Mouse (Mus musculus) E14TG2a.4 (cell line): ENCODE measurements around the gene Adamts2.

Experiments
- H3K27me3 ChIP-seq: 2 replicates; pipeline ENCODE4 v1.6.1; 2014; ENCODE audit warnings: low read length, control low read depth; ENCODE audit not compliant: insufficient read depth
- H3K36me3 ChIP-seq: 2 replicates; pipeline ENCODE4 v1.6.1; 2014; ENCODE audit warnings: low read length, control low read depth; ENCODE audit not compliant: insufficient read depth
- H3K4me1 ChIP-seq: replicated peaks from 2 replicates; pipeline ENCODE4 v1.6.1; 2014; ENCODE audit warnings: low read depth, low read length, control low read depth
- H3K4me3 ChIP-seq: replicated peaks from 2 replicates; pipeline ENCODE4 v1.5.1; 2014; ENCODE audit warnings: mild to moderate bottlenecking, low read length
- H3K9me3 ChIP-seq: 2 replicates; pipeline ENCODE4 v1.6.1; 2014; ENCODE audit warnings: low read length, control low read depth
- CTCF ChIP-seq: conservative IDR thresholded peaks from 2 replicates; pipeline ENCODE4 v1.5.1; 2014; ENCODE audit warnings: low read length
- NANOG ChIP-seq: IDR thresholded peaks from 2 replicates; pipeline ENCODE4 v1.6.1; 2014; ENCODE audit warnings: borderline replicate concordance, low read length, mixed read lengths
- POU5F1 ChIP-seq: IDR thresholded peaks from 2 replicates; pipeline ENCODE4 v1.6.1; 2014; ENCODE audit warnings: low read length, borderline replicate concordance

Gene Adamts2

GRCm38 (mm10) chr11:50650037-50650436, 48.2 kb downstream of the Adamts2 start:
- H3K9me3 ChIP-seq = no peaks in the 10 kb centered on the region
- H3K36me3 ChIP-seq = no peaks in the 10 kb centered on the region
- peaks cover 5% of the 10 kb centered on the region; the same call in 1 of the 2 replicates for H3K27me3 ChIP-seq
- TF ChIP-seq CTCF (no peak), POU5F1 (no peak)
- H3K4me1 ChIP-seq = no peaks in the 10 kb centered on the region
- no peak overlapping the region for H3K4me3 ChIP-seq

DNA sequence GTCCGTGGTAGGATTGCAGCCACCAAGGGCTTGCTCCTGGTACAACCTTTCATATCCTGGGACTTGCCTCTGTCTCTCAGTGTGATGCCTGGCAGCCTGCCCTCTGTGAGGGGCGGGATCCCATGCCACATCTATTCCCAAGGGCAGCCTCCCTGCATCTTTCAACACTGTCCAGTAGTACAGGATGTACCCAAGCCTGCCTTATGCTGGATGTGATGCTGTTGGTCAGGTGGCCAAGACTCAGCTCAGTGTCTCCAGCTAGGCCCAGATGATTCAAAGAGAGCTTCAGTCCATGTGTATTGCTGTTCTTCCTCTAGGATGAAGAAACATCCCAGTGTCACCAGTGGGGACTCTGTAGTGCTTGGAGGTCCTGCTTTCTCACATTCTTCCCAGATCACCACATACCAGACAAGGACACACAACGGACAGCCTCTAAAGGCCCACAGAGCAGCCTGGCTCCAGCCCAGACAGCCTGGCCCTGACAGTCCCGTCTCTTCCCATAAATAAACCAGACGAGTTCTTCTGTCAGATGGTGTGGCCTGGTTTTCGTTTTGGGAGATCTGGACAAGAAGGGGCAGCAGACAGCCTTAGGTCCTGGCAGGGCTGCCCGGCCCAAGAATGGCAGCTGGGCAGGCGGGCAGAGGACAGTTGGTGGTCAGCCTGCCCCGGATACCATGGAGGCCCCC, 52.0 kb downstream of the Adamts2 start:
- Histone ChIP-seq H3K9me3 (no peaks in the 10 kb centered on the region), H3K4me3 (no peak overlapping the region), H3K27me3 (peaks cover 5% of the 10 kb centered on the region; the same call in 1 of the 2 replicates), H3K4me1 (no peaks in the 10 kb centered on the region), H3K36me3 (no peaks in the 10 kb centered on the region)
- TF ChIP-seq NANOG (no peak), POU5F1 (no peak), CTCF (no peak)

- Histone ChIP-seq H3K27me3 (peaks cover 9% of the 10 kb centered on the region), H3K36me3 (no peaks in the 10 kb centered on the region), H3K4me1 (no peaks in the 10 kb centered on the region), H3K9me3 (no peaks in the 10 kb centered on the region), H3K4me3 (no peak overlapping the region)
- TF ChIP-seq CTCF (no peak), POU5F1 (no peak), NANOG (no peak)
Measured at GRCm38 (mm10) chr11:50658826-50659225, 56.9 kb downstream of the Adamts2 start.

- no peaks in the 10 kb centered on the region for H3K4me1 ChIP-seq
- no peaks in the 10 kb centered on the region for H3K9me3 ChIP-seq
- H3K27me3 ChIP-seq = peaks cover 4% of the 10 kb centered on the region; the same call in 1 of the 2 replicates
- no peak for TF ChIP-seq NANOG
- no peak for TF ChIP-seq CTCF
- TF ChIP-seq POU5F1 = no peak
- H3K36me3 ChIP-seq = no peaks in the 10 kb centered on the region
- H3K4me3 ChIP-seq = no peak overlapping the region
Measured at GRCm38 (mm10) chr11:50662176-50662575, 60.3 kb downstream of the Adamts2 start.

- TF ChIP-seq POU5F1 = no peak
- no peak for TF ChIP-seq CTCF
- no peak for TF ChIP-seq NANOG
- Histone ChIP-seq H3K27me3 (peaks cover 4% of the 10 kb centered on the region; the same call in 1 of the 2 replicates), H3K36me3 (no peaks in the 10 kb centered on the region), H3K4me1 (no peaks in the 10 kb centered on the region), H3K4me3 (no peak overlapping the region), H3K9me3 (peaks cover 14% of the 10 kb centered on the region)
Measured at GRCm38 (mm10) chr11:50664826-50665225, 62.9 kb downstream of the Adamts2 start.

DNA sequence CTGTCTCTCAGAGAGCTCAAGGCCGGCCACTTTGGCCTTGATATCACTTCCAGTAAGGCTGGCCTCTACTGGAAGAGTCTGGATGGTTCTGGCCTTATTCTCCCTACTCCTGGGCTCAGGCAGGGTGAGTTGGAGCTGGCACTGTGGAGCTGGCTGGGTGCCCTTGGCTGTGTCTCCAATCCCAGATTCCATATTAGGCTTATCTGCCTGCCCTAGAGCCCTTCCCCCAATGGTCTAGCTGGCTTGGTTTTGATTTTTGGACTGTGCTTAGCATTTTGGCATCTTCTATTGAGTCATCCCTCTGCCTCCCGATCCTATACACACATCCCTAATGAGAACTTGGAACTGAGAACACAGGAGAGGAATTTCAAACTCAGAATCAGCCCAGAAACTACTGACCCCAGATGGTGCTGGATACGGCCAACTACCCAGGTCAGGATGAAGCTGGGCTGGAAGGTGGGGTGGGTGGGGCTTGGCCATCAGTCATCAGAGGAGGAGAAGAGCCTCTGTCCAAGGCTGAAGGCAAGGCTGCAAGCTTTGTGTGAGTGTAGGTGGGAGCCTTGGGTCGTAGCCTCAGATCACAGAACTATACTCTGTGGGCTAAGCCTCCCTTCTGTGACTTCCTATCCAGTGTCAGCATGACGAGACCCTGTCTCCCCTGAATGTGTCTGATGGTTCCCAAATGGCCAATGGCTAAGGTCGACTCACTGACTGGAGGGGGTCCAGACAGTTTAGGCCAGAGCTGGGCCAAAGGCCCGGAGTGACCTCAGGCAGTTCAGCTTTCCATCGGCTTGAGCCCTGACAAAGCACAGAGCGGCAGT, 67.9 kb downstream of the Adamts2 start:
- Histone ChIP-seq H3K27me3 (no peaks in the 10 kb centered on the region), H3K36me3 (no peaks in the 10 kb centered on the region), H3K9me3 (peaks cover 19% of the 10 kb centered on the region), H3K4me1 (no peaks in the 10 kb centered on the region), H3K4me3 (no peak overlapping the region)
- TF ChIP-seq NANOG = no peak
- TF ChIP-seq POU5F1 = no peak
- no peak for TF ChIP-seq CTCF

DNA sequence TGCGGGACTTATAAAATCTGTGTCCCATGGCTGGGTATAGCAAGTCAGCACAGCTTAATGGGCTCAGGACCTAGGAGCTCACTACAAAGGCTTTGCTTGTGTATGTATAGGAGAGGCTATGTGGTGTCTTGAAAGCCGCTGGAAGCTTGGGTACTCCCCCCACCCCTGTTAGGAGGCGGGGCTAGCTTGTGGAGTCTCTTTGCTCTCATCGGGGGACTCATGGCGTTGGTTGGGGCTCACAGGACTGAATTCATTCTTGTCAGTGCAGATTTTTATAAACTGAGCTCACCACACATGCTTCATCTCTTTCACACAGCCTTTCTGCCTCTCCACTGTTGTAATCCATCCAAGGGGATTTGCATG, 68.5 kb downstream of the Adamts2 start:
- no peaks in the 10 kb centered on the region for H3K4me1 ChIP-seq
- TF ChIP-seq CTCF (no peak), POU5F1 (no peak), NANOG (no peak)
- H3K36me3 ChIP-seq = no peaks in the 10 kb centered on the region
- no peaks in the 10 kb centered on the region for H3K27me3 ChIP-seq
- no peak overlapping the region for H3K4me3 ChIP-seq
- peaks cover 19% of the 10 kb centered on the region for H3K9me3 ChIP-seq

GRCm38 (mm10) chr11:50670881-50671280, 69.0 kb downstream of the Adamts2 start:
- Histone ChIP-seq H3K27me3 (no peaks in the 10 kb centered on the region), H3K36me3 (no peaks in the 10 kb centered on the region), H3K4me1 (no peaks in the 10 kb centered on the region), H3K4me3 (no peak overlapping the region), H3K9me3 (peaks cover 19% of the 10 kb centered on the region)
- no peak for TF ChIP-seq POU5F1
- no peak for TF ChIP-seq NANOG
- no peak for TF ChIP-seq CTCF
